Mouse (Mus musculus) adrenal gland, postnatal 10 days (tissue): ENCODE results near the gene Chka. TPM values are rescaled to one million over a fixed set of nuclear protein-coding genes. Genes with fewer than 3 reads are reported as not detected.

Source experiments
- DNase-seq: peaks from one replicate; pipeline ENCODE4 v3.0.0; 2021; ENCODE audit warnings: mixed read lengths
- total RNA-seq, 2 experiments: library from RNA; stranded (reverse); gene quantifications; 2 replicates each; pipeline ENCODE4 v1.2.3; 2021

Gene Chka
- total RNA-seq, 2 experiments from 2014 or later, result 46.6 to 53.1 TPM

DNA sequence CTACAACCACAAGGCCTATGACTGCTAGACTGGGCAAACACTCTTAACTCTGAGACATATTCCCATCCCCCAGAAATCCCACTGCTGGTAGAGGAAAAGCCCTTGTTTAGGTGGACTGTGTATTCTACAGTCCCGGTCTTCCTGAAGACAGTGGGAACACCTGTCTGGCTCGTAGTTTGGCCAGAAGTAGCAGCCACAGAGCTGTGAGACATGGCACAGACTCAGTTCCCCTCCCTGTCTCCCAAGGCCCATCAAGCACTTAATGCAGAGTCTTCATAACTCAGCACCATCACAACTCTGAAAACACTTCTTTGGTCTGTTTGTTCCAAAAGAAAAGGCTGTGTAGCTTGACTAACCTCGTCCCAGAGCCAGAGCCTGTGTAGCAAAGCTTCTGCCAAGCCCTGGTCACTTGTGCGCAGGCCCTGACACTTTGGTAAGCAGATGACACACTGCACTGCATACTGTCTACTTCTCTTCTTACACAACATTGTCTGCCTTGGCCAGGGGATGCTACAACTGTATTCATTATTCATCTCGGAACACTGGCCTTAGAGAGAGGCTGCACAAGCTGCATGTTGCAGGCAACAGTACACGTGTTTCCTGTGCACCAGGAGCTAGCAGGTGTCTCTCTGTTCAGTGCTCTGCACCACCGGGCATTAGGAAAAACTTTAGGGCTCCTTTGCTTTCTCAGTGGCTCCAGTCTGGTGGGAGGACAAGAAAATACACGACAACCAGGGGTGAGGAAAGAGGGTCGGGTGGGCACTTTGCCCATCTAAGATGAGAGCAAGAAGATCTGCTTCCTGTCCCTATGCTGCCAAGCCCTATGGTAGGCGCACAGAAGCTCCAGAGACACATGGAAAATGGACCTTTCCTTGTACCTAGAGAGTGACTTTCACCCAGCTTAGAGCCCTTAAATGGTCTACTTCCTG, 4.6 kb upstream of the Chka start:
- no peak for DNase-seq

- no peak for DNase-seq
Measured at GRCm38 (mm10) chr19:3847711-3848110, 3.9 kb upstream of the Chka start.

- DNase-seq, result no peak
Measured at GRCm38 (mm10) chr19:3848207-3848808, 3.3 kb upstream of the Chka start.

DNA sequence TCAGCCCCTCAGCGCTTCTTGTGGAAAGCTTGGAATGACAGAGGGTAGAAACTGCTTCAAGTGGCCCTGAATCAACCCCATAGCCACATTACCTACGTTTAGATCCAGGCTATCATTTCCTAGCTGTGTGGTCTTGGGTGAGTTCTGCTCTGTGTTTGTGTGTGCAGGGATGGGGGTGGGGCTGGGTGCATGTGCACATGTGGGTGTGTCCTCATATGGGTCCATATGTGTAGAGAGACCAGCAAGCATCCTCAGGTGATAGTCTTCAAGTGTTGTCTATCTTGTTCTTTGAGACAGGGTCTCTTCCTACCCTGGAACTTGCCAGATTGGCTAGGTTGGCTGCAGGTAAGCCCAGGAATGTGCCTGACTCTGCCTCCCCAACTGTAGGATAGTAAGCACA, 2.3 kb upstream of the Chka start:
- no peak for DNase-seq

DNA sequence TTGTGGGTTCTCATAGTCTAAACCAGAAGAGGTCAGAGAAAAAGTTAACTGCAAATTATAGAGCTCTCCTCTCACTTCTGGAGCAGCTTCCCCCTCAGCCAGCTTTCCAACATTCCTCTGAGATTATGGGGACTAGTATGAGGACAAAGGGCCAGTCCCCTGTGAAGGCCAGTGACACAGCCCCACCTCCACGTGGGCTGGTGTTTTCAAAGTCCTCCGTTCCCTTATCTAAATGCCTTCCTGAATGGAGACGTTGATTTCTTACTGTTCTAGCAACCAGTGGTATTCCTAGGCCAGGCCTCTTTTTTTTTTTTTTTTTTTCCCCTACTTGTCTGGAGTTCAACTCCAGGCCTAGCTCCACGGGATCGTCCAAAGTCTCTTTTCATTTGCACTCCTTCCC, 1.5 kb upstream of the Chka start:
- DNase-seq, result no peak

GRCm38 (mm10) chr19:3850847-3851469, 615 bp upstream of the Chka start:
- peak; percentile 81 for DNase-seq

GRCm38 (mm10) chr19:3851979-3852681, 557 bp downstream of the Chka start:
- DNase-seq, result peak; percentile 71

GRCm38 (mm10) chr19:3853121-3853520, 1.5 kb downstream of the Chka start:
- DNase-seq, result no peak

DNA sequence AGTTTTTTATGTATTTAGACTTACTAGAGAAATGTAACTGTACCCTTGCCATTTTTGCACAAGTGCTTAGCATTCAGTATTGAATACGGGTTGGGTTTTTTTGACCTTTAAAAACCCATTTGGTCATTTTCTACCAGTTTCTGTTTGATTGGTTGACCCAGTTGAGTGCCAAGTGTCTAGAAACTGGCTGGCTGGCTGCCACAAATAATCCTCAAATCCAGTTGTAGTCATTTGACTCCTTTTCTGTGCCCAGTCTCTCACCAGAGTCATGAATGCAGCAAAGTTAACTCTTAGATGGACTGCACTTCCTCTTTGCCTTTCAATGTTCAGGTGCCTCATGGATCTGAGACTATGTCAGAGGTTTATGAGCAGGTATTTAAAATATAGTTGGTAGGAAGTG, 2.3 kb downstream of the Chka start:
- peak; percentile 75 for DNase-seq

- DNase-seq, result no peak
Measured at GRCm38 (mm10) chr19:3855091-3855490, 3.5 kb downstream of the Chka start.

DNA sequence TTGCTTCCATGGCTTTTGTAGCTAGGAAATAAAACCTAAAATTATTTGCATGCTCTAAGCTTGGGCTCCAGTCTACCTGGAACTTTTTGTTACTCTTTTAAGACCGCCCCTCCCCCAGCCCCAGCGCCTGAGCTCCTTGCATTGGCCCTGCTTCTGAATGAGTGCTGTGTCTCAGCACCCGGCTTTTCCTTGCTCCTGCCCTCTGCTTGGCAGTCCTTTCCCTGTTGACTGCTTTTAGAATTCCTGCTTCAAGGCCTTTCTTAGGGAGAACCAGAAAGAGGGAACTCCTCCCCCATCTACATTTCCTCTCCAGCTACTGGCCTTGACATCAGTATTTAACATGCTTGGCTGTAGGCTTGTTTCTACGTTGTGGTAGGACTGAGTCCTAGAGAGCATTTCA, 4.0 kb downstream of the Chka start:
- peak; percentile 50 for DNase-seq

DNA sequence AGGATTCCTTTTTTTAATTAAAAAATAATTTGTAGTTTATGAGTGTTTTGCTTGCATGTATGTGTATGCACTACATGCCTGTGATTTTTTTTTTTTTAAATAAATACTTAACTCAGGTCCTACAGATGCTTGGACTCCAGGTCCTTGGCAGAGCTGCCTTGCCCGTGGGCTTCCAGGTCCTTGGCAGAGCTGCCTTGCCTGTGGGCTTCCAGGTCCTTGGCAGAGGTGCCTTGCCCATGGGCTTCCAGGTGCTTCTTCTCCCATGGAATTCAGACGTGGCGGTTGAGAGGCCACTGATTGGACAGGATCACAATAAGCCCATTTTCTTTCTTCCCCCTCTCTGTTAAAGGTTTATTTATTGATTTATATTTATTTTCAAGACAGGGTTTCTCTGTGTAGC, 5.6 kb downstream of the Chka start:
- DNase-seq, result no peak

DNA sequence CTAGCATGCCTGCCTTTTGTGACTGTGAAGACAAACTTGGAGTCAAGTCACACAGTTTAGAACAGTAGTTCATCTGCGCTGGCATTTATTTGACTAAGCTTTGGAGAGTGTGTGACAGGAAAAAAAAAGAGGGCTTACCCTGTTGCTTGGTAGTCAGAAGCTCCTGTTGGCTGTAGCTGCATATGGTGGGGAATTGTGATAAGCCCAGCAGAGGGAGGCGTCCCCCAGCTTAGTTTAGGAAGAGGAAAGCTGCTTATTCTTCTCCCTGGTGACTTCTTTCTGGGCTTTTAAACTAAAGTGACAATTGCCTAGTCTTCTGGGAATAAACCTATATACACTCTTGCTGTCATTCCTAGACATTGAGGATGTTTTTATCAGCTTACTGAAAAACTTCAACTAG, 11.1 kb downstream of the Chka start:
- no peak for DNase-seq

DNA sequence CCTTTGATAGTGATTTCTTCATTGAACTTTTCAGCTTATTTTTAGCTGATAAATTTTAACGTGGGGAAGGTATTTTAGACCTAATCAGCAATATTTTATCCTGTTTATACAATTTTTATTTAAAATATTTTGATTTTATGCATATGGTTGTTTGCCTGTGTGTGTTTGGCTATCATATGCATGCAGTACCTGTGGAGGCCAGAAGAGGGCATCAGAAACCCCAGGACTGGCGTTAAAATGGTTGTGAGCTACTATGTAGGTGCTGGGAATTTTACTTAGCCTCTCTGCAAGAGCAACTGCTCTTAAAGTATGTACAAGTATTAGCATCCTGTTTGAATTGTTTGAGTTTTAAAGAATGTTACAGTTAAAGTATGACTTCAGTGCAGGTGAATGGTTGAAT, 13.4 kb downstream of the Chka start:
- DNase-seq, result no peak

GRCm38 (mm10) chr19:3868290-3868689, 16.7 kb downstream of the Chka start:
- no peak for DNase-seq

- DNase-seq, result no peak
Measured at GRCm38 (mm10) chr19:3871468-3871867, 19.9 kb downstream of the Chka start.

DNA sequence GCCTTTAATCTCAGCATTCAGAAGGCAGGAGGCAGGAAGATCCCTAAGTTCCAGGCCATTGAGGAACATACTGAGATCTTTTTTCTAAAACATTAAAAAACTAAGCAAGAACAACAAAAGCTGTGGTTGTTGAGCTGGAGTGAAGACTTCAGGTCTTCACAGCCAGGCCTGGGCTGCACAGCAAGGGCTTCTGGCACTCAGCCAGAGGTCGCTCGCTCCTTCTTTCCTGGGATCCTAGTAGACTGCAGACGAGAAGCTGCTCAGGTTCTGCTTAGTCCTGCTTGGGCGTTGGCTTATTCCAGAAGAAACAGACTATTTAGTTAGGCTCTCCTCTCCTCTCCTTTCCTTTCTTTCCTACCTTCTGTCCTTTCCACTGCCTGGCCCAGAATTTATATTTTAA, 20.8 kb downstream of the Chka start:
- peak; percentile 73 for DNase-seq

GRCm38 (mm10) chr19:3875045-3875444, 23.5 kb downstream of the Chka start:
- DNase-seq, result no peak

- DNase-seq, result no peak
Measured at GRCm38 (mm10) chr19:3880054-3880848, 28.7 kb downstream of the Chka start.

DNA sequence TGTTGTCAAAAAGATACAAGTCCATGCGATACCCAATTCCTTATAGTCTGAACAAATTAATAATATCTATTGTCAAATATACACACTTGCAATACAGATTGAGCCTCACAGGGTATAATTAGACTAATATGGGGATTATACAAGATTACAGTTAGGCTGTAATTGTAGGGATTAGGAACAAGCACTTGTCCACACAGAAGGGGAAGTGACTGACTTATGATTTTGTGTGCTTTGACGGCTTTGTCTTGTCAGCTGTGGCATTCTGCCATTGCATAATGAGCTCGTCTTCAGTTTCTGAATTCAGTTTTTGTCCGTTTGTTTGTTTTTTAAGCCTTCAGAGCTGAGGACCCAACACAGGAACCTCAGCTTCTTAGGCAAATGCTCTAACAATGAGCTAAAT, 30.6 kb downstream of the Chka start:
- DNase-seq, result no peak

DNA sequence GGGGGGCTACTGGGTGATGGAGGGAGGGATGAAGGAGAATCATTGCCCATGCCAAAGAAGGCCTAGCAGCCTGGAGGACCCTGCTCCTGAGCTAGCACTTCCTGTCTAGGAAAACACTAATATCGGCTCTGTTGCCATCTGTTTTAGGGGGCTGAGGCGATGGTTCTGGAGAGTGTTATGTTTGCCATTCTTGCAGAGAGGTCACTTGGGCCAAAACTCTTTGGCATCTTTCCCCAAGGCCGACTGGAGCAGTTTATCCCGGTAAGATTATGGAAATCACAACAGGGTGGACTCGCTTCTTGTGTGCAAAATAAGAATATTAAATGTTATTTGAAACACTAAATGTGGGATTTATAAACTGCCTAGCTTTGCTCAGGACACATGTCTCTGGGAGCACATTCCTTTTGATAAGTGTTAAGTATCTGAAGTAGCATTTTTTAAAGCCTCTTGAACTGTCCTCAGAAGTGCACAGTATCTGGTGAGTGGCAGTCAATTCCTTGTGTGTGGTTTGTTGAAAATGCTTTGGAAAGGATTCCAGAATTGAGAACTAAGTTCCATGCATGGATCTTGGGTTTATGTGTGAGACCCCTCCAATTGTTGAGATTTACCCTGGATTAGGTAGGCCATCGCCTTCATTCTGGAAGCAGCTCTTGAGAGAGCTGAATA, 32.9 kb downstream of the Chka start:
- DNase-seq, result peak; percentile 52
